In the genomic region with DNA sequence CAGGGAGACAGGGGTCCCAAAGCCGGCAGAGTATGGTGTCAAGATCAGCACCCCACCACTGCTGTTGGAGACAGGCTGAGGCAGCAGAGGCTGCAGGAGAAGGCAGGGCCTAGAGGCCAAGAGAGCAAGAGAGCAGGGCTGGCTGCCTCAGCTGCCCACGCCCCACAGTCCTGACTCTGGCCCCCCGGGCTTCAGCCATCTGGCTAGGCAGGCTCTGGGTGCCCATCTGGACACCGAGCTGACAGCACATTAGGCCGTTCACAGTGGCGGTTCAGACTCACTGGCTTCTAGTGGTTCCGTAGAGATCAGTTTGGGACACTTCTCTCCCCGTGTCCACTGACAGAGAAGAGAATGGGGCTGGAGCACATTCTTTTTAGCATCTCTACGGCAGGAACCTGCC, we compare ENCODE assay signal across 24 mouse cellular contexts. TPM values are rescaled to one million over a fixed set of nuclear protein-coding genes. Genes with fewer than 3 reads are reported as not detected.
DNase-seq lines count a peak whose midpoint lies in the region; ATAC-seq and TF ChIP-seq lines count a peak whose summit lies in the region.
"Had no signal": no experiment of that assay in that cellular context is flagged by ENCODE, and none has a peak within 500 bp of the region (broad histone marks: within the 10 kb centered on the region; RNA-seq: fewer than 3 reads in every experiment).

No protein-coding gene starts in this region.

- no peak overlapping the region for H3K9ac ChIP-seq in hindbrain, postnatal 0 days (replicated peaks; ENCODE audit: low read length)
- H3K9ac ChIP-seq in hindbrain, embryonic 13.5 days, result no peak overlapping the region
- H3K9ac ChIP-seq: embryonic facial prominence, embryonic 13.5 days; heart, embryonic 12.5 days; liver, postnatal 0 days had no signal

- H3K9me3 ChIP-seq in hindbrain, postnatal 0 days (ENCODE audit: low read length), result no peaks in the 10 kb centered on the region
- no peaks in the 10 kb centered on the region for H3K9me3 ChIP-seq in hindbrain, embryonic 13.5 days
- H3K9me3 ChIP-seq: embryonic facial prominence, embryonic 13.5 days; heart, embryonic 12.5 days had no signal

- H3K4me1 ChIP-seq in hindbrain, postnatal 0 days (ENCODE audit: insufficient read depth, low read length), result peaks cover 20% of the 10 kb centered on the region
- H3K4me1 ChIP-seq in hindbrain, embryonic 13.5 days (replicated peaks), result peaks cover 25% of the 10 kb centered on the region

- no peak overlapping the region for H3K4me2 ChIP-seq in hindbrain, postnatal 0 days (ENCODE audit: low read depth, low read length)
- no peak overlapping the region for H3K4me2 ChIP-seq in hindbrain, embryonic 13.5 days
- H3K4me2 ChIP-seq: embryonic facial prominence, embryonic 13.5 days; heart, embryonic 12.5 days had no signal

- no peak for TF ChIP-seq CTCF in hindbrain, postnatal 0 days (IDR thresholded peaks at IDR 0.05; ENCODE audit: low read depth)

- no peak overlapping the region for H3K27ac ChIP-seq in hindbrain, postnatal 0 days
- H3K27ac ChIP-seq in hindbrain, embryonic 13.5 days, result no peak overlapping the region
- H3K27ac ChIP-seq: embryonic facial prominence, embryonic 13.5 days; gastrocnemius, adult 2 months; layer of hippocampus, adult 2 months had no signal

- ATAC-seq in hindbrain, postnatal 0 days, result no peak
- no peak for ATAC-seq in hindbrain, embryonic 13.5 days (ENCODE audit: low FRiP score)
- ATAC-seq: inflammation-experienced regulatory T-cells, adult 6 months; liver, postnatal 0 days; Patski had no signal

- no peaks in the 10 kb centered on the region for H3K27me3 ChIP-seq in hindbrain, postnatal 0 days (ENCODE audit: insufficient read depth, low read length)
- H3K27me3 ChIP-seq in hindbrain, embryonic 13.5 days, result no peaks in the 10 kb centered on the region
- H3K27me3 ChIP-seq: heart, embryonic 12.5 days; Patski had no signal

- no peak overlapping the region for H3K4me3 ChIP-seq in hindbrain, postnatal 0 days (ENCODE audit: low read length)
- no peak overlapping the region for H3K4me3 ChIP-seq in hindbrain, embryonic 13.5 days
- H3K4me3 ChIP-seq: embryonic facial prominence, embryonic 13.5 days; gastrocnemius, adult 2 months; heart, embryonic 12.5 days; layer of hippocampus, adult 2 months; myocyte had no signal

- WGBS in hindbrain, postnatal 0 days, result 34% methylated on average over 9 of the region's 9 CpGs
- 45% methylated on average over 9 of the region's 9 CpGs for WGBS in hindbrain, embryonic 13.5 days

- no peaks in the 10 kb centered on the region for H3K36me3 ChIP-seq in hindbrain, postnatal 0 days (ENCODE audit: insufficient read depth, low read length)
- no peaks in the 10 kb centered on the region for H3K36me3 ChIP-seq in hindbrain, embryonic 13.5 days
- H3K36me3 ChIP-seq: embryonic facial prominence, embryonic 13.5 days; heart, embryonic 12.5 days had no signal

- peak; percentile 18 for DNase-seq in embryo, embryonic 10 days (ENCODE audit: low spot score)
- no peak for DNase-seq in embryo, embryonic 9.5 days (ENCODE audit: extremely low spot score)
- peak; percentile 28 for DNase-seq in hindbrain, postnatal 0 days (ENCODE audit: low spot score)
- DNase-seq in brain, adult 2 months (ENCODE audit: low read depth, low spot score), result peak; percentile 26
- peak; percentile 53 for DNase-seq in retina, embryonic 14.5 days (ENCODE audit: low spot score)
- DNase-seq in spleen, postnatal 36 days (ENCODE audit: low spot score in 2 of 2), result no peak
- DNase-seq: adrenal gland, postnatal 10 days; B cell, adult 2 months; gastrocnemius, adult 2 months; heart, postnatal 14 days; kidney, adult 2 months; kidney, postnatal 14 days; liver; liver, postnatal 0 days; lung, postnatal 10 days; midbrain, embryonic 14.5 days; right cerebral cortex, postnatal 14 days had no signal

RNA-seq across cellular contexts. Expression of a gene that starts 26.4 kb away (rescaled TPM):
- 68.3 and 80.8 TPM in 2 replicates for total RNA-seq in hindbrain, postnatal 0 days (2014; rRNA removed)
- polyA plus RNA-seq in hindbrain, postnatal 0 days (2015; fragmentation: Nextera tagmentation; extraction: Ambion mirVana), result 23.7 and 24.2 TPM in 2 replicates
- polyA plus RNA-seq in hindbrain, embryonic 13.5 days (2015; fragmentation: Nextera tagmentation; extraction: Ambion mirVana), result 42.4 and 43.8 TPM in 2 replicates

Comparison
In these comparisons a context has a peak if more than half of its experiments do, and no peak if none do; other contexts are left out.
1. DNase-seq: peak in embryo, embryonic 10 days (single experiment), hindbrain, postnatal 0 days (single experiment), brain, adult 2 months (single experiment) and retina, embryonic 14.5 days (single experiment); none in embryo, embryonic 9.5 days (single experiment) and spleen, postnatal 36 days (0 of 2).